Mouse (Mus musculus): Measurements from ENCODE around the gene Spred2.
A peak's percentile ranks its signal among the peaks of the same experiment; 100 is the strongest.
"Not testable (repeated sequence)": the region's sequence is repeated elsewhere in the genome, so short reads cannot be mapped to it uniquely, and the experiment has no call there.

The Spred2 gene

GRCm38 (mm10) chr11:20064086-20064485 is 139.9 kb downstream of the Spred2 start:
- DNase-seq: not testable (repeated sequence)

DNA sequence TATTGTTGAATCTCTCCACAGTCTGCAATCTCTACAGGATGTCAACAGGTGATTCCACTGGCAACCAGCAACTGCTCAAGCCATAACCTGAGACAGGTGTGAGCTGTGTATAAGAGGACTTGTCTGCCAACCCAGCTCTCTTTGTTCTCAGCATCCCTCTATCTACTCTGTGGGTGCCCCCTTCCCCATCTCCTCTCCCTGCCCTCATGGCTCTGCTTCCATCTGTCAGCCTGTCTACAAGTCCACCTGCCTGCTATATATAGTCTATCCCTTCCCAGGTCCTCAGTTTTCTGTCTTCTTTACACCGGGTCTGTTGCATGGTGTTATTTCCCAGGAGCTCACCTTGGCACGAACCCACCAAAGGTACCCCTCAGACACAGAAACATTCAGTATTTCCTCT is 140.8 kb downstream of the Spred2 start:
- DNase-seq: no peak

DNA sequence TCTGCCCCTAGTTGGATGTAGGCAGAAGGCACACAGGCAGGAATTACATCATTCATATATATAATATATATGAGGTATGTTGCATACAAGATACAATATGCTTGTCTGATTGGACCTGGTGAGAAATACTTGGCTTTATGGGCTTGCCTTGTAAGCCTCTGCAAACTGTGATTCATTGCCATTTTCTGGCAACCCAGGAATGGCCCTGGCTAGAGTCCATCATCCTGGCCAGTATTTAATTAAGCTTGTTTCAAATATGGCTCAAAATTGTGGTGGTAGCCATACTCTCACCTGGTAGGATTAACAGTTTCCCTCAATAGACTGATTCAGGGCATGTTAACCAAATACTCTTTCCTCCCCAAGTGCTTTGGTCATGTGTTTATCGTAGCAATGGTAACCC is 141.9 kb downstream of the Spred2 start:
- DNase-seq: no peak

DNA sequence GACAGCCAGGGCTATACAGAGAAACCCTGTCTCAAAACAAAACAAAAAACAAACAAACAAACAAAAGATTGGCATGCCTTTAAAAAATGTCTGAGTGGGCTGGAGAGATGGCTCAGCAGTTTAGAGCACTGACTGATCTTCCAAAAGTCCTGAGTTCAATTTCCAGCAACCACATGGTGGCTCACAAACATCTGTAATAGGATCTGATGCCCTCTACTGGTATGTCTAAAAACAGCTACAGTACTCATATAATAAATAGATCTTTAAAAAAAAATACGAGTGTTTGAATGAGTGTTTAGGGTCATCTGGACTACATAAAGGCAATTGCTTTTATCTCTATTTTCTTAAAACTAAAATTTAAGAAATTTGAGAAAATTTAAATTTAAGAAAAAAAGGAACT is 143.3 kb downstream of the Spred2 start:
- DNase-seq: no peak

DNA sequence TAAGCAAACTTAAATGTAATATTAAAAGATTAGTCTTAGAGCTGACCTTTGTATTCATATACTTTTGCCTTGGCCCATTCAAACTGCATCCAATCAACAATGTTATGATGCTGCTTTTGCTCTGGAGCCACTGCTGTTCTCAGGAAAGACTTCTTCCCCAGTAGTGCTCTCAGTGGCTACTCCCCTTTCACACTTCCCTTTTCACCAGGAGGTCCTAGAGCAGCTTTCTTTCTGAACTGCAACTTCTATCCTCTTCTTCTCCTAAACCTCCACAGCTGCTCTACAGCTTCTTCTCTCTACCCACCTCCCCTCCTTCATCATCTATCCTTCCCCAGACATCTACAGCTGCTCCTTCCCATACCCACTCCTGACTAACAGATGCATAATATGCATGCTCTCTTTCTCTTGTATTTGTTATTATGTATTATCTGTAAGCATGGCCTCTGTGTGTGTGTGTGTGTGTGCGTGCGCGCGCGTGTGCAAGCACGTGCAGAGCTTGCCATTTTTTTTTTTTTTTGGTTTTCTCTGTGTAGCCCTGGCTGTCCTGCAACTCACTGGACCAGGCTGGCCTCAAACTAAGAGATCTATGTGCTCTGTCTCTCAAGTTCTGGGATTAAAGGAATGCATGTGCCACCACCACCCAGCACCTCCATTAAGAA is 144.3 kb downstream of the Spred2 start:
- no peak for DNase-seq

GRCm38 (mm10) chr11:20072174-20072573 is 148.0 kb downstream of the Spred2 start:
- peak; percentile 28 for DNase-seq

DNA sequence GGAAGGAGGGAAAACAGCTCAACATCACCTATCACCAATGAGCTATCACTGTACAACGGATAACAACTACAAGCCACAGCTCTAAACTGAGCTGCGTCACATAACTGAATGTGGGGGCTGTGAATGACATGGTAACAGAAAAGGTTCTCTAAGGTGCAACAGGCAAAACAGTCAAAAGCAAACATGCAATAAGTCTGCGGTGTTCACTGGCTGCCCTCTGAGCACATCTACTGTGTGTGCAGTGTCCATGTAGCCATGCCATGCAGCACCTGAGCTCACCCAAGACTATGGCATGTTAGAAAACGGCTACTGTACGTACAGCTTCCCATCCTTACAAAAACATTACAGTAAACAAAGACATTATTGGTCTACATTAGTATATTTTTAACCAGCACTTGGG is 148.7 kb downstream of the Spred2 start:
- no peak for DNase-seq
